Comparison of ENCODE assay signal across 1 mouse cellular context in the genomic region with DNA sequence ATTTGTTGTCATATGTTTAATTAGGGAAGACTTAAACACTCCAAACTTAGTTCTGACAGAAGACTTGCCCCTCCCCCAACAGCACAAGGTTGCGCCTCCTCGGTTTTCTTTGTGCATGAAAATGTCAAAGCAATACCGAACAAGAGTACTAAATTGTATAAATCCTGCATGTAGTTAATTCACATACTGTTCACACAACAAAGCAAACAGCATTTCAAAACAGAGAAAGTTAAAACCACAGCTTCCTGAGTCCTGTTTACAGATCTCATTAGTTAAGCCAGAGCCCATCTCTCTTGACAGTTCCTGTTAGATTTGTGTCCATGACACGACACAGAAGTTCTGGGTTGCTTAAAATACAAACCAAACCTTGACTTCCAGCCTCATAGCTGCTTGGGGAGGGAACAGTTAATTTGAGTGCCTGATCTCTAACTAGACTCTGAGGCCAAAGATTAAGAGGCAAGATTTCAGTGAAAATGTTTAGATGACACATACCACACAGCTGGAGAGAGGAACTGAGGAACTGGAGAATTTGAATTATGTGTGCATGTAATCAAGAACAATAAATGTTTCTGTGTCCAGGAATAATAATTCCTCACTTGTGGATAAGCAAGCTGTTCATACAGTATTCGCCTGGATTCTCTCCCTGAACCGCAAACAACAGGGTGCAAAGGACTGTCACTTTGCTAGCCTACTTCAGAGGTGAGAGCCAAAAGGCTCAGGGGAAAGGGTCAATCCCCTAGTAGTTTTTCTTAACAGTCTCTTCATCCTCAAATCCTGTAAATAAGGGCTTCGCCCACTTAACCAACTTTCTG.
TF ChIP-seq lines count a peak whose summit lies in the region.

No protein-coding gene starts in this region.

TF ChIP-seq in CH12.LX, 34 proteins besides CTCF, POLR2A, EP300 and RAD21 (continued from another document):
- TF ChIP-seq ELF1 (IDR thresholded peaks at IDR 0.05; ENCODE audit: low read depth, low read length) (no peak), JUN (IDR thresholded peaks at IDR 0.05; ENCODE audit: insufficient read depth, low read depth, low read length) (no peak), CHD1 (IDR thresholded peaks at IDR 0.05; ENCODE audit: low read depth, low read length) (no peak), NRF1 (IDR thresholded peaks at IDR 0.05; ENCODE audit: low read depth, low read length) (no peak), ZKSCAN1 (IDR thresholded peaks at IDR 0.05; ENCODE audit: borderline replicate concordance, low read depth, low read length) (no peak), TBP (conservative IDR thresholded peaks at IDR 0.05; ENCODE audit: low read depth, low read length) (no peak), SMC3 (IDR thresholded peaks at IDR 0.05; ENCODE audit: low read depth, low read length) (no peak)
